Comparison of ENCODE assay signal across 7 mouse cellular contexts in genomic region chr1:88752332-88752731, GRCm38 (mm10). TPM values are rescaled to one million over a fixed set of nuclear protein-coding genes. Genes with fewer than 3 reads are reported as not detected.
A peak's percentile ranks its signal among the peaks of the same experiment; 100 is the strongest.
DNase-seq lines count a peak whose midpoint lies in the region; ATAC-seq and TF ChIP-seq lines count a peak whose summit lies in the region.

No protein-coding gene starts in this region.

- WGBS in lung, adult 2 months, result 9% methylated on average over 5 of the region's 5 CpGs
- 11% methylated on average over 5 of the region's 5 CpGs for WGBS in forebrain, embryonic 12.5 days
- 4% methylated on average over 5 of the region's 5 CpGs for WGBS in neural tube, embryonic 15.5 days

- no peak for TF ChIP-seq POLR2A in lung, adult 2 months (IDR thresholded peaks at IDR 0.05; ENCODE audit: borderline replicate concordance, extremely low read depth, low read depth, low read length)

- H3K9ac ChIP-seq in forebrain, embryonic 12.5 days, result no peak overlapping the region
- no peak overlapping the region for H3K9ac ChIP-seq in neural tube, embryonic 15.5 days (replicated peaks)

- TF ChIP-seq CTCF in lung, adult 2 months (IDR thresholded peaks at IDR 0.05; ENCODE audit: insufficient read depth, low read length), result no peak

- H3K27ac ChIP-seq in forebrain, embryonic 12.5 days, result no peak overlapping the region
- no peak overlapping the region for H3K27ac ChIP-seq in neural tube, embryonic 15.5 days (replicated peaks)

- peak; percentile 80 for ATAC-seq in forebrain, embryonic 12.5 days (ENCODE audit: low FRiP score)
- ATAC-seq in neural tube, embryonic 15.5 days (ENCODE audit: low FRiP score), result peak; percentile 57

- H3K4me3 ChIP-seq in lung, adult 2 months (replicated peaks; ENCODE audit: extremely low read depth, low read depth, low read length), result no peak overlapping the region
- H3K4me3 ChIP-seq in forebrain, embryonic 12.5 days (replicated peaks), result no peak overlapping the region
- no peak overlapping the region for H3K4me3 ChIP-seq in neural tube, embryonic 15.5 days (replicated peaks)

- no peak overlapping the region for H3K4me2 ChIP-seq in forebrain, embryonic 12.5 days
- H3K4me2 ChIP-seq in neural tube, embryonic 15.5 days, result peak overlapping the region; percentile 23; the same call in 1 of the 2 replicates

- H3K27me3 ChIP-seq in forebrain, embryonic 12.5 days, result no peaks in the 10 kb centered on the region
- H3K27me3 ChIP-seq in neural tube, embryonic 15.5 days (replicated peaks), result no peaks in the 10 kb centered on the region

- H3K9me3 ChIP-seq in forebrain, embryonic 12.5 days, result peaks cover 3% of the 10 kb centered on the region; the same call in 1 of the 2 replicates
- no peaks in the 10 kb centered on the region for H3K9me3 ChIP-seq in neural tube, embryonic 15.5 days (replicated peaks)

- H3K36me3 ChIP-seq in forebrain, embryonic 12.5 days (replicated peaks), result no peaks in the 10 kb centered on the region
- H3K36me3 ChIP-seq in neural tube, embryonic 15.5 days, result no peaks in the 10 kb centered on the region

- peak; percentile 72 for DNase-seq in lung, postnatal 10 days
- no peak for DNase-seq in lung, adult 2 months
- peak; percentile 36 to 43 for DNase-seq in kidney, postnatal 36 days
- no peak for DNase-seq in urinary bladder, postnatal 10 days (ENCODE audit: low spot score)
- DNase-seq in gastrocnemius, adult 18-20 months (ENCODE audit: low spot score), result no peak

- H3K4me1 ChIP-seq in lung, adult 2 months (ENCODE audit: control insufficient read depth, insufficient read depth, low read length), result 0 out of 2 replicates have a peak, but pooled peaks cover 2% of the 10 kb centered on the region
- H3K4me1 ChIP-seq in forebrain, embryonic 12.5 days, result peaks cover 15% of the 10 kb centered on the region
- peaks cover 29% of the 10 kb centered on the region for H3K4me1 ChIP-seq in neural tube, embryonic 15.5 days

RNA-seq across cellular contexts. Expression of gene Arl4c, which starts 50.3 kb away (rescaled TPM):
- 17.6 and 22.1 TPM in 2 replicates for polyA plus RNA-seq in lung, adult 2 months (2012; rRNA removed)
- 34.7 and 35.2 TPM in 2 replicates for polyA plus RNA-seq in forebrain, embryonic 12.5 days (2016; fragmentation: Nextera tagmentation; extraction: Ambion mirVana)
- polyA plus RNA-seq in neural tube, embryonic 15.5 days (2015; fragmentation: Nextera tagmentation; extraction: Ambion mirVana), result 38.1 and 43.5 TPM in 2 replicates
- under 1 TPM; 0.39 to 0.52 TPM for total RNA-seq in gastrocnemius, adult 18-20 months (2021)

Comparison
In these comparisons a context has a peak if more than half of its experiments do, and no peak if none do; other contexts are left out.
1. DNase-seq: peak in lung, postnatal 10 days (single experiment) and kidney, postnatal 36 days (2 of 2); none in lung, adult 2 months (single experiment), urinary bladder, postnatal 10 days (single experiment) and gastrocnemius, adult 18-20 months (single experiment).